Mouse (Mus musculus): ENCODE results near the gene Rinl. TPM values are rescaled to one million over a fixed set of nuclear protein-coding genes. Genes with fewer than 3 reads are reported as not detected.

Rinl gene
- 126 TPM for total RNA-seq (2023)

DNA sequence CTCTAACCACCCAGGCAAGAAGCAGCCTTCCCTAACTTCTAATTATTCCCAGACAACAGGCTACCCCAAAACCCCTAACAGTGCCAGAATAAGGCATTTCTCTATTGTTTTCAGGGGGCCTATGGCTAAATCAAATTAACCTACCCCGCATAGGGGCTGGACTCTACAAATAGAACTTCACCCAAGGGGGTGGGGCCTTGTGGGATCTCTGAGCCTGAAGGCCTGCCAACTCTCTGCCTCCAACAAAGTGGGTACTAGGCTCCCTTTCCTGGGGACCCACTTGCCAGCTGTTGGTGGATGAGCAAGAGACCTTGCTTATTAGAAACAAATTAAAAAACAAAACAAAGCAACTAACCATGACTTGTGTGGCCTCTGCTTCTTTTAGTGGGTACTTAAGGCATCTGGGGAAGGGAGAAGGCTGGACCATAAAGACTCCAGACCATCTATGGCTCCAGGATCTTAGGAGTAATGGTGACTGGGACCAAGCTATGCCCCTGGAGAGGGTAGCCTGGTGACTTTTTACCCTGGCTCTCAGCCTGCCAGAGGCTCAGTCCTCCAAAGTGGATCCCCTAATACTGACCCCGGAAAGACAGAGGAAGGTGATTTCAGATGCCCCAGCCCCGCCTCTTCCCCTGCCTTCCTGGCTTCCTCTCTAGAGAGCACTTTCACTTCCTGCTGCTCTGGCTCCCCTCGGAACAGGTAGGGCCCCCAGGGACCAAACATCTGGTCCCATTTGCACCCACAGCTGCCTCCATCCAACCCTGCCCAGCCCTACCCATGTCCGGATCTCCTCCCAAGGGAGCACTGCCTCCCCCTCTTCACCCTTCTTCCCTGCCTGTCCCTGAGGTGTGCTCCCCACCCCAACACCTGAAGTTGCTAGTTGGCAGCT, at the start of gene Rinl:
Gene Rinl, plus strand, starts transcription at position 663 of the 889 bp plus-strand sequence.

DNA sequence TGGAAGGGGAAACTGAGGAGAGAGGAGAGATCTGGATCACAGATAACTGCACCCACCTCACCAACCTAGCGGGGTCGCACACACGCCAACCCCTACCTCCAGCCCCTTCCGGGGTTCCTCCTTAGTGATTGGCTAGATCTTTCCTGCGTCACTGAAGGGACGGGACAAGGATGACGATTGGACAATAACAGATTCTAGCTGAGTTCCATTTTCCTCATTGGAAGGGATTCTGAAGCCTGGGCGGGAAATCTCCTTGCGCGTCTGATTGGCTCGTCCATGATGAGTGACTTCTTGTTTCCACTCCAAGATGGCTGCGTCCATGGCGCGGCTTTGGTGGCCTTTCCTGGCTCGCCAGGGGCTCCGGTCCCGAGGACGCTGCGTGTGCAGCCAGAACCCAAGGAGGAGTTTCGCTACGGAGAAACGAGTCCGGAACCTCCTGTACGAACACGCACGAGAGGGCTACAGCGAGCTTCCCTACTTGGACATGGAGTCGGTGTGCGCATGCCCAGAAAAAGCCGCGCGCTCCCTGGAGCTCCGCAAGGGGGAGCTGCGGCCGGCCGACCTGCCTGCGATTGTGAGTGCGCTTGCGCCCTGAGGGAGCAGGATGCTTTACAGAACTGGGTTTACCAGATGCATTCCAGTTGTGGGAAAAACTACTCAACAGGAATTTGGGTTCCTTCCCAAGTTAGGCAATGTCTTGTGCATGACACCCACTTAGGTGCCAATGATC, 46.9 kb upstream of the Rinl start, which contains the start of the genes Mrps12 and Sars2:
Gene Mrps12, minus strand, starts transcription at position 112 of the 730 bp plus-strand sequence.
Gene Sars2, plus strand, starts transcription at position 284 of the 730 bp plus-strand sequence.

DNA sequence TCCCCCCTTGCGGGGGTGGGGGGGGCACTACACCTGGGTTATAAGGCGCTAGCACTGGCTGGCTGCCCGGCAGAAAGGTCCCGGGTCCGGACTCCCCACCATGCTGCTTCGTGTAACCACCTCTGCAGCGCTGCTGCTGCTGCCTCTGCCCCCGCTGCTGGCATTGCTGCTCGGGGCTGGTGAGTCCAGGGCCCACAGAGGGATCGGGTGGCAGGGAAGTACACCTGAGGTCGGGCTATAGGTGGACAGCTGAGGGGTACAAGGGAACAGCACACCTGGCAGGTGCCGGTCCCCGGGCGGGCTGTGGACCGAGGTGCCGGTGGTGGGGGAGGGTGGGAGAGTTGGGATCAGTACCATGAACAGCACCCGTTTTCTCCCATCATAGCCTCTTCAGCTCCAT, 32.7 kb upstream of the Rinl start, which contains the start of gene Ccer2:
Gene Ccer2, plus strand, starts transcription at position 96 of the 400 bp plus-strand sequence.

DNA sequence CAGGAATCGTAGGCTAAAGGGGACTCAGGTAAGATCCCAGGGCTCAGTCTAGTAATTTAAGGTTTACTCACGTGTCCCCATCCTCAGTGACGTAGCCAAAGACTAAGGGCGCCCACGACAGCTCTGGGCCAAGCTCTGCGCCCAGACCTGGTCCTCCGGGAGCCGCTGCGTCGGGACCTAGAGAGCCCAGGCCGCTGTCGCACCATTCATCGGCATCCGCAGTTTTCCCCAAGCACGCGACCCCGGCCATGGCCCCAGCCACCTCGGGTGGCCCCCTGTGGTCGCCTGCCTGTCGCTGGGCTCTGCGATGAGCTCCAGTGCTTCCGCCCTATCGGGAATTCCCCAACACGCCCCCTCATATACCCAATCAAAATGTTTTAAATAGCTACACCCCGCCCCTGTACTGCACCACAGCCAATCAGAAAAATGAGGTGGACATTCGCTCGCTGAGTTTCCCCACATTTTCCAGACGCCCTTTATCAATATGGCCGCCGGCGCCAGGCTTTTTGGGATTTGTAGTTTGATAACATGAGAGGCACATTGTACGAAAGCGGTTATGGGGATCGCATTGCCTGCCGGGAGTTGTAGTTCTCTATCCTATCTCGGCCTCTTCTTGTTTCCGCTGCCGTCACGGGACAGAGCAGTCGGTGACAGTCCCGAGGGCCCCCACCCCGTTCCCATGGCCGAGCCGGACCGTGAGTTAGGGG, 22.4 kb upstream of the Rinl start, which contains the start of gene Sirt2:
Gene Sirt2, plus strand, starts transcription at position 563 of the 707 bp plus-strand sequence.

DNA sequence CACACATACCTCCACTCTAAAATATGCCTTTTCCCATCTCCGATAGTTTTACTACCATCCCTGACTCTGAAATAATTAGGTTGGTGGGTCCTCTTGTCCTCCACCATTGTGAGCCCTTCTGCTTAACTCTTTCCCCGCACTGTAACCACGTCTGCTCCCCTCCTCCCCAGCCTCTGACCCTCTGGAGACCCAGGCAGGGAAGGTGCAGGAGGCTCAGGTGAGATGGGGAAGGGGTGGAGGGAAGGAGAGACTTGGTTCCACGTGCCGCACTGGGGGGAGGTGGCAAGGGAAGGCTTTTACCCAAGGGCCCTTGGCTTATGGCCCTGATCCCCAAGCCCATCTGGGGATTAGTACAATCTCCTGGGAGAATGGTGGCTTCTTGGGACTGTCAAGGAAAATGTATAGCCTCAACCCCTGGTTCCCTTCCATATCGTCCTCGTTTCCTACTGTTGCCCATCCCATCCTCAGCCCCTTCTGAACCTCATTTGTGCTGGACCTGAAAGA, 21.3 kb upstream of the Rinl start, which contains the start of gene Nfkbib:
Gene Nfkbib, minus strand, starts transcription at position 51 of the 504 bp plus-strand sequence.

DNA sequence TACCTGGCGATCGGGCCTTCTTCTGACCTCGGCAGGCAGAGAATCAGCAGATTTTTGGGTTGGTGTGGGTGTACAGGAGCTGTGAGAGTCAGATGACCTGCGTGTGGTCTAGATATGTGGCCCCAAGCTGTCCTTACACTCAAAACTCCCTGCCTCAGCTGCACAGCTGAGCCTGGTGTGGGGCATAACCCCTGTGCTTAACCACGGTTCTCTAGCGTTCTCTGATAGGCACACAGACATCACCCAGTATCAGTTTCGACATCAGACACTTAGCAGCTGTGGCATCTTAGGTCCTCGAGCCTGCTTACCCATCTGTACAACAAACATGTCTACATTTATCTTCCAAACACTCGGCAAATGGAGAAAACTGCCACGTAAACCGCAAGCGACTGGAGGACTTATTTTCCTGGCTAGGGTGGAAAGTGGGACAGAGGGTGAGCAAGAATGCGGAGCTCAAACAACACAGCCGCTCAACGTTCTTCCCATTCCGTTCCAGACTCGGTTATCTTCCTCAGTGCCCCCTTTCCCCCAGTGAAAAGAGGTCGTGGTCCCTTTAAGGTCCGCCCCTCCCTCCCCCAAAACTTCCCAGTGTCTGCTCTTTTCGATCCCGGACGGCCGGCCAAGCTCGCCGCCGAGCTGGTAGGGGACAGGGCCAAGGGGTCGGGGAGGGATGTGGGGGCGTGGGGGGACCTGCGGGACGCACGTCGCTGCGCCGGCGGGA, 19.6 kb downstream of the Rinl start, which contains the start of gene Hnrnpl:
Gene Hnrnpl, plus strand, starts transcription at position 321 of the 721 bp plus-strand sequence.

DNA sequence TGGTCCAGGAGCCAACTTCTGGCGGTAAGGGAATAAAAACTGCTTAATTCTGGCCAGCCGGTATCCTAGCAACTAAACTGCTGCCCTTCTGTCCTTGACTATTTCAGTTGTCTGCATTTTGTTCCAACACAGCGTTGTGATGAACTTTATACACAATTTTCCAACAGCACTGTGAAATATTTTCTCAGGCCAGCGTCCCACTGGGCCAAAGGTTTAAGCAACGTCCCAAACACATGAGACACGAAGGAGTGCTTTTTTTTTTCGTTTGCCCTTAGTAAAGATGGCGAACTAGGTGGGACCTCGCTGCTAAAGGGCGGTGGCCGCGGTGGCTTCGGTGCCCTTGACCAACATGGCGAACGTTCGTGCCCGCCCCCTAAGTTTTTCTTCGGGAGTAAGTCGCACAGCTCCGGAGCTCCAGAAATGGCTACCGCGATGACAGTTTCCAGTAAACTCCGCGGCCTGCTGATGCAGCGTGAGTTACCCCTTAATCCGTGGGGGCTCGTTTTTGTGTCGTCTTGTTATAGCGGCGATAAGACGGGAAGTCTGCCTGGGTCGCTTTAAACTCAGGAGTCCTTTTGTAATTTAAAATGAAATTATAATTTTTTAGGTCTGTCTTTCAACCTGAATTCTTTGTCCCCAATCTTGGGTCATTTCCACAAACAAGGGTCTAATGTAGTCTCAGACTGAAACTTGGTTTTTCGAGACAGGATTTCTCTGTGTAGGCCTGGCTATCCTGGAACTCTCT, 36.3 kb downstream of the Rinl start, which contains the start of gene Ech1:
Gene Ech1, plus strand, starts transcription at position 277 of the 745 bp plus-strand sequence.

DNA sequence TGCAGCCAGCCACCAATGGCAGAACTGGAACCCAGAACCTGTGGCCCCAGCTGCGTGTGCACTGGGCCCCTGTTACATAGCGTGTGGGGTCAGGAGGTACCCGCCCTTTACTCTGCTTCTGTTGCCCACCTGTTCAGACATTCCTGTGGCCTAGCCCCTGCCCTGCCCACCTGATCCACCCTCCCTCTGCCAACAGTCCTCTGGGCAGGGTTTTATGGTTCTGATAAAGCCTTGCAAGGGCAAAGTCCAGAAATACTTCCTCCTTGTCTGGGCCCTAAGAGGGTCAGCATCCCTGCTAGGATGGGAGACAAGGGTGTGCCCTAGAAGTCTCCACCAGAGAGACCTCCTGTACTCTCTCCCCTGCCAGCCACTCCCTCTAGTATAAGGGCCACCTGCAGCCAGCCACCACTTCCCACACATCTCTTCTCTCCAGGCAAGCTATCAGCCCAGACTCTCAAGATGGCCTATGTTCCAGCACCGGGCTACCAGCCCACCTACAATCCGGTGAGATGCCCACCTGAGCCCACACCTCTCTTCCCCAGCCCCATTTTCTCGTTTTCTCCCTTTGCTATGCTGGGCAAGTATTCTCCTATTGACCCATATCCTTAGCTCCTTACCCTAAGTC, 45.1 kb downstream of the Rinl start, which contains the start of gene Lgals4:
Gene Lgals4, plus strand, starts transcription at position 132 of the 625 bp plus-strand sequence.

Other genes with a start within 250 kb of the Rinl start
- 1.0 TPM for gene Sycn, start 248.1 kb upstream of the Rinl start, total RNA-seq (2023)
- gene Nccrp1, start 241.7 kb upstream of the Rinl start, total RNA-seq (2023): 0.55 TPM
- gene Samd4b, start 190.8 kb upstream of the Rinl start, total RNA-seq (2023): 36.4 TPM
- gene Pak4, start 190.8 kb upstream of the Rinl start, total RNA-seq (2023): 10.5 TPM
- not detected for gene Acp7, start 157.6 kb upstream of the Rinl start, total RNA-seq (2023)
- gene Fbxo27, start 96.1 kb upstream of the Rinl start, total RNA-seq (2023): 1.6 TPM
- gene Fbxo17, start 72.2 kb upstream of the Rinl start, total RNA-seq (2023): 15.6 TPM
- 27.1 TPM for gene Mrps12, start 47.1 kb upstream of the Rinl start, total RNA-seq (2023)
- 18.2 TPM for gene Sars2, start 47.0 kb upstream of the Rinl start, total RNA-seq (2023)
- not detected for gene Ccer2, start 32.8 kb upstream of the Rinl start, total RNA-seq (2023)
- 51.1 TPM for gene Sirt2, start 22.2 kb upstream of the Rinl start, total RNA-seq (2023)
- gene Nfkbib, start 21.5 kb upstream of the Rinl start, total RNA-seq (2023): 48.3 TPM
- gene Hnrnpl, start 19.6 kb downstream of the Rinl start, total RNA-seq (2023): 641 TPM
- gene Ech1, start 36.2 kb downstream of the Rinl start, total RNA-seq (2023): 50.1 TPM
- gene Lgals4, start 44.9 kb downstream of the Rinl start, total RNA-seq (2023): 9.6 TPM
- not detected for gene Lgals7, start 74.9 kb downstream of the Rinl start, total RNA-seq (2023)
- not detected for gene Capn12, start 92.5 kb downstream of the Rinl start, total RNA-seq (2023)
- 149 TPM for gene Actn4, start 173.4 kb downstream of the Rinl start, total RNA-seq (2023)
- gene Eif3k, start 192.9 kb downstream of the Rinl start, total RNA-seq (2023): 317 TPM
- gene Map4k1, start 193.1 kb downstream of the Rinl start, total RNA-seq (2023): 104 TPM

Measured in CD8-positive naive resting alpha-beta T cell, adult 57 days (primary cell).